Mouse (Mus musculus) heart, adult 2 months (tissue): ENCODE measurements around the gene Nxph4. TPM values are rescaled to one million over a fixed set of nuclear protein-coding genes. Genes with fewer than 3 reads are reported as not detected.

ENCODE experiments used
- DNase-seq, 2 experiments: peaks; one replicate each; pipeline ENCODE4 v3.0.0; 2021
- H3K27ac ChIP-seq: fragments of 200-600 bp; 2 replicates; pipeline ENCODE4 v1.8.1; 2022
- H3K27me3 ChIP-seq: fragments of 200-500 bp; 2 replicates; pipeline ENCODE4 v1.6.1; 2012; ENCODE audit warnings: mild to moderate bottlenecking, low read length, inconsistent platforms, mixed read lengths; ENCODE audit not compliant: control insufficient read depth, insufficient read depth
- H3K36me3 ChIP-seq: fragments of 200-500 bp; 2 replicates; pipeline ENCODE4 v1.6.1; 2012; ENCODE audit warnings: low read length, inconsistent platforms; ENCODE audit not compliant: control insufficient read depth, insufficient read depth
- H3K4me1 ChIP-seq: fragments of 200-500 bp; 2 replicates; pipeline ENCODE4 v1.6.1; 2011; ENCODE audit warnings: low read length; ENCODE audit not compliant: control insufficient read depth, insufficient read depth
- H3K4me3 ChIP-seq: fragments of 200-600 bp; 2 replicates; pipeline ENCODE4 v1.8.1; 2022
- H3K79me2 ChIP-seq: fragments of 200-500 bp; replicated peaks from 2 replicates; pipeline ENCODE4 v1.6.1; 2012; ENCODE audit warnings: mild to moderate bottlenecking, inconsistent platforms, low read length, moderate library complexity, mixed read lengths; ENCODE audit not compliant: control insufficient read depth, insufficient read depth
- H3K9ac ChIP-seq: fragments of 200-500 bp; 2 replicates; pipeline ENCODE4 v1.6.1; 2012; ENCODE audit warnings: low read depth, mild to moderate bottlenecking, control low read depth, inconsistent platforms, low read length, mixed read lengths
- CTCF ChIP-seq: fragments of 200-600 bp; IDR thresholded peaks from 2 replicates; pipeline ENCODE4 v1.8.1; 2022; ENCODE audit warnings: antibody characterized with exemption, mild to moderate bottlenecking, moderate library complexity
- EP300 ChIP-seq: fragments of 200-500 bp; IDR thresholded peaks from 2 replicates; pipeline ENCODE4 v1.6.1; 2011; ENCODE audit warnings: low read depth, low read length, control low read depth; ENCODE audit not compliant: insufficient read depth
- POLR2A ChIP-seq: fragments of 200-500 bp; IDR thresholded peaks from 2 replicates; pipeline ENCODE4 v1.6.1; 2011; ENCODE audit warnings: mild to moderate bottlenecking, low read depth, low read length, control low read depth; ENCODE audit not compliant: insufficient read depth
- WGBS: fragments of 180-500 bp; shearing (Covaris S2); methylation state at CpG from one replicate; pipeline ENCODE4 v1.1.7; 2018; 5-methylcytosine and 5-hydroxymethylcytosine counted together
- intact Hi-C: fragments of 180-260 bp; cut with DNase I; formaldehyde crosslinking; loops from one replicate; pipeline ENCODE4 v1.15.1; 2025
- polyA plus RNA-seq: library from polyadenylated mRNA; depleted of rRNA; stranded (reverse); fragments of >200 nt; gene quantifications from 2 replicates; pipeline ENCODE4 v1.2.3, GENCODE M21; 2012
- total RNA-seq, 2 experiments: library from RNA; stranded (reverse); gene quantifications; 2 replicates each; pipeline ENCODE4 v1.2.3; 2021

Gene Nxph4
- total and polyA plus RNA-seq, 3 experiments: 0.34 to 0.68 (median 0.39) TPM

- TF ChIP-seq POLR2A (no peak), CTCF (no peak), EP300 (no peak)
- no peaks in the 10 kb centered on the region for H3K27me3 ChIP-seq
- H3K4me1 ChIP-seq: no peaks in the 10 kb centered on the region
- peak in 1 of 2 experiments; percentile 42 for DNase-seq
- 54% methylated on average over 13 of the region's 13 CpGs for WGBS
- intact Hi-C loops: no loop called here
- no peak overlapping the region for H3K4me3 ChIP-seq
- H3K27ac ChIP-seq: no peak overlapping the region
- H3K9ac ChIP-seq: no peak overlapping the region
- no peaks in the 10 kb centered on the region for H3K79me2 ChIP-seq
- no peaks in the 10 kb centered on the region for H3K36me3 ChIP-seq
These were observed 7.7 kb upstream of the Nxph4 start for GRCm38 (mm10) chr10:127542084-127542483.

GRCm38 (mm10) chr10:127541510-127541909 lies 7.2 kb upstream of the Nxph4 start:
- Histone ChIP-seq H3K9ac (no peak overlapping the region), H3K36me3 (no peaks in the 10 kb centered on the region), H3K4me3 (no peak overlapping the region), H3K79me2 (no peaks in the 10 kb centered on the region), H3K27ac (no peak overlapping the region), H3K27me3 (no peaks in the 10 kb centered on the region), H3K4me1 (no peaks in the 10 kb centered on the region)
- TF ChIP-seq POLR2A: no peak
- no peak for TF ChIP-seq CTCF
- TF ChIP-seq EP300: no peak
- no peak for DNase-seq
- WGBS: 94% methylated on average over 8 of the region's 8 CpGs
- intact Hi-C loops: no loop called here

GRCm38 (mm10) chr10:127537854-127538583 lies 3.7 kb upstream of the Nxph4 start:
- no peak overlapping the region for H3K9ac ChIP-seq
- H3K27me3 ChIP-seq: peaks cover 11% of the 10 kb centered on the region
- no peak overlapping the region for H3K4me3 ChIP-seq
- peaks cover 4% of the 10 kb centered on the region for H3K4me1 ChIP-seq
- no peak overlapping the region for H3K27ac ChIP-seq
- TF ChIP-seq CTCF: peak; percentile 98
- no peak for TF ChIP-seq POLR2A
- DNase-seq: peak; percentile 75 to 84
- no peaks in the 10 kb centered on the region for H3K79me2 ChIP-seq
- WGBS: 27% methylated on average over 7 of the region's 7 CpGs
- H3K36me3 ChIP-seq: no peaks in the 10 kb centered on the region
- intact Hi-C loops: loop anchor here (1.0 kb wide), 2 partner anchors 25 to 29 kb away; no protein-coding TSS in a partner anchor

GRCm38 (mm10) chr10:127536586-127537314 lies 2.4 kb upstream of the Nxph4 start:
- DNase-seq: no peak
- TF ChIP-seq POLR2A (no peak), CTCF (peak; percentile 65), EP300 (no peak)
- no peaks in the 10 kb centered on the region for H3K79me2 ChIP-seq
- 13% methylated on average over 8 of the region's 8 CpGs for WGBS
- intact Hi-C loops: no loop called here
- peaks cover 13% of the 10 kb centered on the region for H3K27me3 ChIP-seq
- H3K9ac ChIP-seq: no peak overlapping the region
- no peak overlapping the region for H3K4me3 ChIP-seq
- H3K4me1 ChIP-seq: peaks cover 4% of the 10 kb centered on the region
- no peak overlapping the region for H3K27ac ChIP-seq
- no peaks in the 10 kb centered on the region for H3K36me3 ChIP-seq

GRCm38 (mm10) chr10:127534929-127535384 lies 598 bp upstream of the Nxph4 start:
- intact Hi-C loops: no loop called here
- Histone ChIP-seq H3K27me3 (peaks cover 14% of the 10 kb centered on the region), H3K79me2 (no peaks in the 10 kb centered on the region), H3K4me3 (peak overlapping the region; percentile 47), H3K27ac (no peak overlapping the region), H3K4me1 (peaks cover 4% of the 10 kb centered on the region), H3K9ac (no peak overlapping the region), H3K36me3 (no peaks in the 10 kb centered on the region)
- 5% methylated on average over 30 of the region's 30 CpGs for WGBS
- DNase-seq: no peak
- TF ChIP-seq CTCF: no peak

- Histone ChIP-seq H3K79me2 (no peaks in the 10 kb centered on the region), H3K27me3 (peaks cover 31% of the 10 kb centered on the region), H3K9ac (no peak overlapping the region), H3K27ac (no peak overlapping the region), H3K4me1 (peaks cover 4% of the 10 kb centered on the region), H3K36me3 (no peaks in the 10 kb centered on the region), H3K4me3 (no peak overlapping the region)
- TF ChIP-seq EP300 (no peak), CTCF (no peak), POLR2A (no peak)
- intact Hi-C loops: no loop called here
- DNase-seq: no peak
- 5% methylated on average over 4 of the region's 4 CpGs for WGBS
These were observed 2.8 kb downstream of the Nxph4 start for GRCm38 (mm10) chr10:127531548-127531947.
